ENCODE assay signal across 8 mouse cellular contexts in the genomic region with DNA sequence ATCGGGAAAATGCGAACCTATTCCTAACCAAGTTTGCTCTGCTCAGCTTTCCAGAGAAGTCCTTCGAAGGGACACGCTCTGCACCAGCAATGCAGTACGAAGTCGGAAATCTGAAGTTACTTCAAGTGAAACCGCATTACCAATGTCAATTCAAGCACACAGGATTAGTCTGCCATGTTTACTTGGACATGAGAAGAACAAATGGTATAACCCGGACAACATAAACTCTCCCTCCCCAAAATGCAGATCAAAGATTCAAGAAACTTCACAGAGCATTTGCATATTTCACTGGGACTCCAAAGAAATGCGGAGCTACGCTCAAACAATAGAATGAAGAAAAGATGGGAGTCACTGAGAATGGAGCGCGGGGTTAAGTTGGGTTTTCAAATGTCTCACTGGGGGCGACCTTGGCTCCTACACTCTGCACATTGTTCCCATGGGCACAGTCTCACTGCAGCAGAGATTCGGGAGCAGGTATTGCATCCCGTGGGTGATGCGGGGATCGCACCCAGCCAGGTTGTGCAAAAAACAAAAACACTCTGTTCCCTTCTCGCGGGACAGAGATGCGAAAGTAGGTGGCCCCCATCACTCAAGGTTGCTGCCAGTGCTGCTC. TPM values are rescaled to one million over a fixed set of nuclear protein-coding genes. Genes with fewer than 3 reads are reported as not detected.
DNase-seq lines count a peak whose midpoint lies in the region; ATAC-seq and TF ChIP-seq lines count a peak whose summit lies in the region.

No protein-coding gene starts in this region.

- H3K9ac ChIP-seq in liver, embryonic 16.5 days (ENCODE audit: low read depth, low read length): peak overlapping the region; percentile 98

- peak overlapping the region; percentile 97 for H3K4me3 ChIP-seq in thymus, adult 2 months (ENCODE audit: control insufficient read depth, insufficient read depth, low read length)
- peak overlapping the region; percentile 100 for H3K4me3 ChIP-seq in kidney, adult 2 months (ENCODE audit: insufficient read depth, low read depth, low read length)
- peak overlapping the region; percentile 95 for H3K4me3 ChIP-seq in liver, embryonic 16.5 days (ENCODE audit: low read depth, low read length)

- WGBS in thymus, adult 2 months: 11% methylated on average over 20 of the region's 20 CpGs
- 4% methylated on average over 20 of the region's 20 CpGs for WGBS in kidney, adult 2 months
- 8% methylated on average over 20 of the region's 20 CpGs for WGBS in liver, embryonic 16.5 days (ENCODE audit: insufficient replicate concordance)

- peak overlapping the region; percentile 92 for H3K4me2 ChIP-seq in liver, embryonic 16.5 days (ENCODE audit: low read depth, low read length)

- TF ChIP-seq CTCF in thymus, adult 2 months (IDR thresholded peaks at IDR 0.05; ENCODE audit: borderline replicate concordance, control insufficient read depth, extremely low read depth, insufficient read depth, low read length, poor library complexity): no peak
- TF ChIP-seq CTCF in kidney, adult 2 months (conservative IDR thresholded peaks at IDR 0.05; ENCODE audit: insufficient read depth, insufficient read length, low read depth, low read length): no peak

- no peaks in the 10 kb centered on the region; the same call in 1 of the 2 replicates for H3K36me3 ChIP-seq in thymus, adult 2 months (ENCODE audit: control insufficient read depth, insufficient read depth, low read length)
- H3K36me3 ChIP-seq in kidney, adult 2 months (ENCODE audit: control insufficient read depth, insufficient read depth, low read length): no peaks in the 10 kb centered on the region
- peaks cover 1% of the 10 kb centered on the region for H3K36me3 ChIP-seq in liver, embryonic 16.5 days (ENCODE audit: control insufficient read depth, insufficient read depth)

- TF ChIP-seq POLR2A in thymus, adult 2 months (IDR thresholded peaks at IDR 0.05; ENCODE audit: control insufficient read depth, extremely low read depth, insufficient read depth, low read length, poor library complexity): no peak
- no peak for TF ChIP-seq POLR2A in kidney, adult 2 months (IDR thresholded peaks at IDR 0.05; ENCODE audit: low read depth, low read length)

- no peak overlapping the region for H3K27ac ChIP-seq in thymus, adult 2 months (ENCODE audit: control insufficient read depth, insufficient read depth, low read length)
- no peak overlapping the region for H3K27ac ChIP-seq in kidney, adult 2 months (ENCODE audit: insufficient read depth, low read depth, low read length)
- peak overlapping the region; percentile 95 for H3K27ac ChIP-seq in liver, embryonic 16.5 days (ENCODE audit: low read length)

- H3K4me1 ChIP-seq in thymus, adult 2 months (replicated peaks; ENCODE audit: control insufficient read depth, insufficient read depth, low read length): peaks cover 3% of the 10 kb centered on the region; the same call in 1 of the 2 replicates
- peaks cover 9% of the 10 kb centered on the region; the same call in 1 of the 2 replicates for H3K4me1 ChIP-seq in kidney, adult 2 months (ENCODE audit: control insufficient read depth, insufficient read depth, low read length)
- peaks cover 21% of the 10 kb centered on the region for H3K4me1 ChIP-seq in liver, embryonic 16.5 days (ENCODE audit: control insufficient read depth, low read depth, low read length)

- ATAC-seq in liver, embryonic 16.5 days (ENCODE audit: low read depth): no peak
- ATAC-seq in inflammation-experienced regulatory T-cells, adult 6 months: no peak

- no peaks in the 10 kb centered on the region for H3K27me3 ChIP-seq in thymus, adult 2 months (ENCODE audit: control insufficient read depth, insufficient read depth, low read length)
- H3K27me3 ChIP-seq in kidney, adult 2 months (replicated peaks; ENCODE audit: control insufficient read depth, insufficient read depth, low read length): no peaks in the 10 kb centered on the region
- H3K27me3 ChIP-seq in liver, embryonic 16.5 days (ENCODE audit: control insufficient read depth, insufficient read depth, low read depth, low read length): no peaks in the 10 kb centered on the region

- DNase-seq in thymus, adult 2 months: peak; percentile 27
- DNase-seq in thymus, postnatal 14 days: no peak
- peak; percentile 11 for DNase-seq in c-Kit-positive CD71-positive TER-119-positive erythroid progenitor cells, embryonic 14.5 days (ENCODE audit: low spot score)
- DNase-seq in frontal cortex, postnatal 25 days (ENCODE audit: low spot score in 2 of 2): peak; percentile 15 to 19
- peak; percentile 31 for DNase-seq in kidney, adult 2 months
- DNase-seq in ovary, postnatal 36 days (ENCODE audit: low spot score): peak; percentile 39

- H3K9me3 ChIP-seq in liver, embryonic 16.5 days (replicated peaks; ENCODE audit: control insufficient read depth, low read length): no peaks in the 10 kb centered on the region

RNA-seq across cellular contexts. Expression of a gene that starts 0.5 kb away (rescaled TPM):
- 34.4 and 38.0 TPM in 2 replicates for polyA plus RNA-seq in thymus, adult 2 months (2012; rRNA removed)
- polyA plus RNA-seq in kidney, adult 2 months (2012; rRNA removed): 21.7 and 23.9 TPM in 2 replicates
- 22.7 and 24.5 TPM in 2 replicates for polyA plus RNA-seq in liver, embryonic 16.5 days (2015; fragmentation: Nextera tagmentation; extraction: Ambion mirVana)
- polyA plus RNA-seq in inflammation-experienced regulatory T-cells, adult 6 months (2017; shearing (Covaris generic)): 10 to 100 TPM; 21.2 to 42.3 (median 23.3) TPM

RNA-seq across cellular contexts. Expression of a gene that starts 38.0 kb away (rescaled TPM):
- 25.6 and 39.1 TPM in 2 replicates for polyA plus RNA-seq in thymus, adult 2 months (2012; rRNA removed)
- 322 and 403 TPM in 2 replicates for polyA plus RNA-seq in kidney, adult 2 months (2012; rRNA removed)
- 126 and 134 TPM in 2 replicates for polyA plus RNA-seq in liver, embryonic 16.5 days (2015; fragmentation: Nextera tagmentation; extraction: Ambion mirVana)
- polyA plus RNA-seq in inflammation-experienced regulatory T-cells, adult 6 months (2017; shearing (Covaris generic)): 100 to 1,000 TPM in 1 of 3 experiments, 10 to 100 TPM in 2; 86.3 to 122 (median 97.5) TPM
